Mouse (Mus musculus): ENCODE results near the gene Tmem95. TPM values are rescaled to one million over a fixed set of nuclear protein-coding genes. Genes with fewer than 3 reads are reported as not detected.

Gene Tmem95
- polyA plus RNA-seq, 1 experiment from 2014 or later: not detected

Small RNAs within 50 kb of the gene (microRNA-seq; reads per million reads assigned to microRNA genes)
- gene Mir6924: not detected

Other genes starting within 250 kb of the Tmem95 start
- gene Fxr2, start 245.0 kb downstream of the Tmem95 start, polyA plus RNA-seq (2015; fragmentation: Nextera tagmentation; extraction: Ambion mirVana): 31.8 and 33.4 TPM in 2 replicates
- gene Sox15, start 222.7 kb downstream of the Tmem95 start, polyA plus RNA-seq (2015; fragmentation: Nextera tagmentation; extraction: Ambion mirVana): 0.19 TPM in 1 of 2 replicates, not detected in the other
- 79.5 and 84.0 TPM in 2 replicates for gene Mpdu1, start 215.4 kb downstream of the Tmem95 start, polyA plus RNA-seq (2015; fragmentation: Nextera tagmentation; extraction: Ambion mirVana)
- gene Cd68, start 211.9 kb downstream of the Tmem95 start, polyA plus RNA-seq (2015; fragmentation: Nextera tagmentation; extraction: Ambion mirVana): 12.4 and 15.5 TPM in 2 replicates
- gene Eif4a1, start 205.6 kb downstream of the Tmem95 start, polyA plus RNA-seq (2015; fragmentation: Nextera tagmentation; extraction: Ambion mirVana): 571 and 587 TPM in 2 replicates
- gene Senp3, start 195.9 kb downstream of the Tmem95 start, polyA plus RNA-seq (2015; fragmentation: Nextera tagmentation; extraction: Ambion mirVana): 96.5 and 98.4 TPM in 2 replicates
- 0.66 and 1.2 TPM in 2 replicates for gene Tnfsf13, start 192.2 kb downstream of the Tmem95 start, polyA plus RNA-seq (2015; fragmentation: Nextera tagmentation; extraction: Ambion mirVana)
- 8.8 and 11.5 TPM in 2 replicates for gene Tnfsf12, start 182.2 kb downstream of the Tmem95 start, polyA plus RNA-seq (2015; fragmentation: Nextera tagmentation; extraction: Ambion mirVana)
- gene Tnfsfm13, start 181.9 kb downstream of the Tmem95 start, polyA plus RNA-seq (2015; fragmentation: Nextera tagmentation; extraction: Ambion mirVana): 4.6 and 6.1 TPM in 2 replicates
- gene Polr2a, start 119.4 kb downstream of the Tmem95 start, polyA plus RNA-seq (2015; fragmentation: Nextera tagmentation; extraction: Ambion mirVana): 28.3 and 33.6 TPM in 2 replicates
- gene Slc35g3, start 116.0 kb downstream of the Tmem95 start, polyA plus RNA-seq (2015; fragmentation: Nextera tagmentation; extraction: Ambion mirVana): 0.25 and 0.64 TPM in 2 replicates
- gene Zbtb4, start 112.1 kb downstream of the Tmem95 start, polyA plus RNA-seq (2015; fragmentation: Nextera tagmentation; extraction: Ambion mirVana): 2.9 TPM in 2 replicates
- gene Chrnb1, start 82.1 kb downstream of the Tmem95 start, polyA plus RNA-seq (2015; fragmentation: Nextera tagmentation; extraction: Ambion mirVana): 12.9 and 13.8 TPM in 2 replicates
- gene Fgf11, start 76.2 kb downstream of the Tmem95 start, polyA plus RNA-seq (2015; fragmentation: Nextera tagmentation; extraction: Ambion mirVana): 2.6 and 3.0 TPM in 2 replicates
- 9.0 and 10.2 TPM in 2 replicates for gene Tmem102, start 72.4 kb downstream of the Tmem95 start, polyA plus RNA-seq (2015; fragmentation: Nextera tagmentation; extraction: Ambion mirVana)
- not detected in 2 replicates for gene Gm39566, start 62.7 kb downstream of the Tmem95 start, polyA plus RNA-seq (2015; fragmentation: Nextera tagmentation; extraction: Ambion mirVana)
- not detected in 2 replicates for gene Spem2, start 59.6 kb downstream of the Tmem95 start, polyA plus RNA-seq (2015; fragmentation: Nextera tagmentation; extraction: Ambion mirVana)
- gene Spem1, start 55.8 kb downstream of the Tmem95 start, polyA plus RNA-seq (2015; fragmentation: Nextera tagmentation; extraction: Ambion mirVana): 0.15 and 0.28 TPM in 2 replicates
- gene Nlgn2, start 40.2 kb downstream of the Tmem95 start, polyA plus RNA-seq (2015; fragmentation: Nextera tagmentation; extraction: Ambion mirVana): 6.0 and 6.6 TPM in 2 replicates
- gene Tmem256, start 39.5 kb downstream of the Tmem95 start, polyA plus RNA-seq (2015; fragmentation: Nextera tagmentation; extraction: Ambion mirVana): 371 and 389 TPM in 2 replicates
- gene Plscr3, start 31.6 kb downstream of the Tmem95 start, polyA plus RNA-seq (2015; fragmentation: Nextera tagmentation; extraction: Ambion mirVana): 105 and 119 TPM in 2 replicates
- 7.0 and 7.3 TPM in 2 replicates for gene Tnk1, start 19.3 kb downstream of the Tmem95 start, polyA plus RNA-seq (2015; fragmentation: Nextera tagmentation; extraction: Ambion mirVana)
- gene Kctd11, start 3.4 kb upstream of the Tmem95 start, polyA plus RNA-seq (2015; fragmentation: Nextera tagmentation; extraction: Ambion mirVana): 11.3 and 12.5 TPM in 2 replicates
- 0.44 and 0.67 TPM in 2 replicates for gene Acap1, start 17.5 kb upstream of the Tmem95 start, polyA plus RNA-seq (2015; fragmentation: Nextera tagmentation; extraction: Ambion mirVana)
- 11.7 and 12.8 TPM in 2 replicates for gene 2810408A11Rik, start 23.0 kb upstream of the Tmem95 start, polyA plus RNA-seq (2015; fragmentation: Nextera tagmentation; extraction: Ambion mirVana)
- gene Neurl4, start 23.1 kb upstream of the Tmem95 start, polyA plus RNA-seq (2015; fragmentation: Nextera tagmentation; extraction: Ambion mirVana): 11.4 and 12.8 TPM in 2 replicates
- 85.2 and 86.4 TPM in 2 replicates for gene Gps2, start 35.9 kb upstream of the Tmem95 start, polyA plus RNA-seq (2015; fragmentation: Nextera tagmentation; extraction: Ambion mirVana)
- 1,737 and 1,791 TPM in 2 replicates for gene Eif5a, start 43.9 kb upstream of the Tmem95 start, polyA plus RNA-seq (2015; fragmentation: Nextera tagmentation; extraction: Ambion mirVana)
- gene Ybx2, start 57.8 kb upstream of the Tmem95 start, polyA plus RNA-seq (2015; fragmentation: Nextera tagmentation; extraction: Ambion mirVana): 7.0 and 10.3 TPM in 2 replicates
- 20.8 and 22.4 TPM in 2 replicates for gene Slc2a4, start 70.2 kb upstream of the Tmem95 start, polyA plus RNA-seq (2015; fragmentation: Nextera tagmentation; extraction: Ambion mirVana)
- gene Cldn7, start 86.8 kb upstream of the Tmem95 start, polyA plus RNA-seq (2015; fragmentation: Nextera tagmentation; extraction: Ambion mirVana): 225 and 227 TPM in 2 replicates
- gene Ctdnep1, start 103.1 kb upstream of the Tmem95 start, polyA plus RNA-seq (2015; fragmentation: Nextera tagmentation; extraction: Ambion mirVana): 35.7 and 35.8 TPM in 2 replicates
- gene Elp5, start 104.5 kb upstream of the Tmem95 start, polyA plus RNA-seq (2015; fragmentation: Nextera tagmentation; extraction: Ambion mirVana): 124 and 128 TPM in 2 replicates
- 437 and 481 TPM in 2 replicates for gene Gabarap, start 113.1 kb upstream of the Tmem95 start, polyA plus RNA-seq (2015; fragmentation: Nextera tagmentation; extraction: Ambion mirVana)
- 69.1 and 74.5 TPM in 2 replicates for gene Phf23, start 117.8 kb upstream of the Tmem95 start, polyA plus RNA-seq (2015; fragmentation: Nextera tagmentation; extraction: Ambion mirVana)
- gene Dvl2, start 122.6 kb upstream of the Tmem95 start, polyA plus RNA-seq (2015; fragmentation: Nextera tagmentation; extraction: Ambion mirVana): 39.1 and 40.7 TPM in 2 replicates
- gene Acadvl, start 137.4 kb upstream of the Tmem95 start, polyA plus RNA-seq (2015; fragmentation: Nextera tagmentation; extraction: Ambion mirVana): 107 and 114 TPM in 2 replicates
- gene Dlg4, start 138.9 kb upstream of the Tmem95 start, polyA plus RNA-seq (2015; fragmentation: Nextera tagmentation; extraction: Ambion mirVana): 9.3 and 13.2 TPM in 2 replicates
- 1.3 and 1.4 TPM in 2 replicates for gene Asgr1, start 176.1 kb upstream of the Tmem95 start, polyA plus RNA-seq (2015; fragmentation: Nextera tagmentation; extraction: Ambion mirVana)
- 0.17 and 0.19 TPM in 2 replicates for gene Asgr2, start 214.6 kb upstream of the Tmem95 start, polyA plus RNA-seq (2015; fragmentation: Nextera tagmentation; extraction: Ambion mirVana)